Mouse (Mus musculus) heart, postnatal 14 days (tissue): ENCODE data around the gene Gm44596. TPM values are rescaled to one million over a fixed set of nuclear protein-coding genes. Genes with fewer than 3 reads are reported as not detected.

Experiments used
- DNase-seq, 2 experiments: peaks; one replicate each; pipeline ENCODE4 v3.0.0; 2021 to 2022
- intact Hi-C: fragments of 180-260 bp; cut with DNase I; formaldehyde crosslinking; loops from one replicate; pipeline ENCODE4 v1.15.1; 2025
- total RNA-seq, 2 experiments: library from RNA; stranded (reverse); gene quantifications; 2 replicates each; pipeline ENCODE4 v1.2.3; 2021

Gm44596 gene
- total RNA-seq, 2 experiments from 2014 or later = not detected

DNA sequence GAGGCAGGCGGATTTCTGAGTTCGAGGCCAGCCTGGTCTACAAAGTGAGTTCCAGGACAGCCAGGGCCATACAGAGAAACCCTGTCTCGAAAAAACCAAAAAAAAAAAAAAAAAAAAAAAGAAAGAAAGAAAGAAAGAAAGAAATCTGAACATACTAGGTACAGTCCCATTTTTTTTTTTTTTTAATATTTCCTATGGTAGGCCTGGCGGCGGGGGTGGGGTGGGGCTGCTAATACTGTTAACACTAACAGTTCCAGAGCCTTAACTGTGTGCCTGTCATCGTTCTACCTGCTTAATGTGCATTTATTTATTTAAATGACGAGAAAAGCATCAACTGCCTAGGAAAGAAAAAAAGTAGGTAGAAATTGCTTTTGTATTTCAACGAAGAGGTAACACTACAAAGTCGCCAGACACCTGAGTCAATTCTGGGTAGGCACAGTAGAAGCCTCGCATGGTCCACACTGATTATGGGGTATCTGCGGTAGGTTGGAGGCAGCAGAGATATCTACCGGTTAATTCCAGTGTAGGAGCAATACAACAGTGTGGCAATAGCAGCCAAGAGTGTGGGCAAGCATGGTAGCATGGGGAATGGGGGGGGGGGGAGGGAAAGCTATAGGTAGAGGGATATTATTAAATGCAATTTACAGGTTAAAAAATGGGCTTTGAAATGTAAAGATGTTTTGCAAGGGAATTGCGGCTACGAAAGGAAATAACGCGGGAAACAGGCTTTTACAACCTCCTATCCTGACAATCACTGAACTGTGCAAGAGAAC lies 48.4 kb downstream of the Gm44596 start:
- intact Hi-C loops = no loop called here
- DNase-seq = no peak

DNA sequence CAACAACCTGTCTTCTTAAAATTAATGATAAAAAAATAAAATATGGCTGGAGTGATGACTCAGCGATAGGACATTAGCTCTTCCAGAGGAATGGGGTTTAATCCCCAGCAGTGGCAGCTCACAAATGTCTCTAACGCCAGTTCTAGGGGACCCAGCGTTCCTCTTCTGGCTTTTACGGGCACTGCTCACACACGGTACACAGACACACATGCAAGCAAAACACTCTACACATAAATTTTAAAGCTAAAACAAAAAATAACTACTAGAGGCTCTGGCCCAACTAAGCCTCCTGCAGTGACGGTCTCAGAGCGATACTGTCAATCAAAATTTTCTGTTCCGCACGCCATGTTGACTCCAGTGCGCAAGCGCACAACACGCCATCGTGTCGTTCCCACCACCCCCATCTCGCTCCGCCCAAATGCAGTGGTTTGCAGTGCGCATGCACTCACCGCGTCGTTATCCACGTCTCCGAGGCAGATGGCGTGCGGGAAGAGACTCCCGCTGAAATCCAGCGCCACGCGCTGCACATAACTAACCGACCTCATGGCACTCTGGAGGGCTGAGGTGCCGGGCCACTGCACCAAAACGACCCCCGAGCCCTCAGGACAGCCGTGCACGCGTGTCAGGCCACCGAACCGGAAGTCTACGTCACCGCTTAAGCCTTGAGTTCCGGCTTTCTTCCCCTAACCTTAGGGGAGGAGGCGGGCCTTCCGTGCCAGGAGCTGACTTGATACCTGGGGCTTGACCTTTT lies 49.1 kb downstream of the Gm44596 start, which contains the start of gene Itfg2:
Itfg2 (minus strand) TSS at position 663 of the 751 bp plus-strand sequence.
- intact Hi-C loops = no loop called here
- peak; percentile 94 to 95 for DNase-seq

GRCm38 (mm10) chr6:128425046-128425445 lies 49.7 kb downstream of the Gm44596 start:
- intact Hi-C loops = no loop called here
- no peak for DNase-seq

GRCm38 (mm10) chr6:128427571-128427970 lies 52.3 kb downstream of the Gm44596 start:
- intact Hi-C loops = no loop called here

DNA sequence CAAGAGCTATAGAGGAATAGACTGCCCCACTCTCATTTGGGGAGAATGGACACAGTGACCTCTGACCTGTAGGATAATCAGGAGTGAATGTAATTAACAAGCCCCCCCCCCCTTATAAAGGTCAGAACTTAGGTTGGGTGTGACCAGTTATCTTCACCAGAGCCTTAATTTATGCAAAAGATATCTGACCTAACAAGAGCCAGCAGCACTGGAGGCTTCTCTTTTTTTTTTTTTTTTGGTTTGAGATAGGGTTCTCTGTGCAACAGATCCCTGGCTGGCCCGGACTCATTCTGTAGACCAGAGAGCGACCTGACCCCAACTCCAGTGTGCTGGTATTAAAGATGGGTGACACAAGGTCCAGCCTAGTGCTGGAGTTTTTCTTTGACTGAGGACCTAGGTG lies 54.0 kb downstream of the Gm44596 start:
- intact Hi-C loops = no loop called here
- DNase-seq = no peak

More at GRCm38 (mm10) chr6:128427571-128427970, 52.3 kb downstream of the Gm44596 start:
- no peak for DNase-seq

DNA sequence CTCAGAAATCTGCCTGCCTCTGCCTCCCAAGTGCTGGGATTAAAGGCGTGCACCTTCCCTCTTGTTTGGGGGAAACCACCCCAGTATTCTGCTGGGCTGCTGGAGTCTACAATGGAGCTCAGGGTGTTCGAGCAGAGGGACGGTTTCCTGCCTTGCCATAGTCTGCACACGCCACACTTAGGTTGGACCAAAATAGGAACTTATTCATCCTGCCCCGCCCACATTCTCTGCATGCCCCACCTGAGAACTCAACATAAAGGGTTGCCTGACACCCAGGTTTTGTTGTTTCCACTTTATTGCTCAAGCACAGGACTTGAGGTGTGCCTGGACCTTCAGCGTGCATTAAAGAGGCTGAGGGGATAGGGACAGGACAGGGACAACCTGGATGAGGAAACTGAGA lies 54.5 kb downstream of the Gm44596 start:
- DNase-seq = no peak
- intact Hi-C loops = no loop called here

DNA sequence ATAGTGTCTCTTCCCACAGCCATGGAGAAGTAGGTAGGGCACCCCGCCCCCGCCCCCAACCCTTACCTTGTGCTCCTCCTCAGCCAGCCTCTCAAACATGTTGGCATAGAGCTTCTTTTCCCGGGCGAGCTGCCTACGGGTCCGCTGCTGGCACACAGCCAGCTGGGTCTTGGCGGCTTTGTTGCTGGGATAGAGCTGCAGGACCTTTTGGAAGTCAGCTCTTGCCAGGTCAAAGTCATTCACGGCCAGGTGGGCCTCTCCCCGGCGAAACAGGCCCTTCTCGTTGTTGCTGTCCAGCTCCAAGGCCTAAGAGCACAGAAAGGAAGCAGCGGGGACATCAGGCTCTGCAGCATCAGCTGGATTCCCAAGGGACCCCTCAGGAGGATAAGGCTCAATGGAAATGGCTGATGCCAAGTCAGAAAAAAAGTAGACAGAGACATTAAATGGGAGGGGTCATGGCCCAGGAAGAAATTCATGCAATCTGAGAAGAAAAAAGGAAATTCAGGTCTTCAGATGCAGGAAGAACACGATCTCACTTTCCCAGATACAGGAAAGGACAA lies 57.1 kb downstream of the Gm44596 start:
- intact Hi-C loops = no loop called here

DNA sequence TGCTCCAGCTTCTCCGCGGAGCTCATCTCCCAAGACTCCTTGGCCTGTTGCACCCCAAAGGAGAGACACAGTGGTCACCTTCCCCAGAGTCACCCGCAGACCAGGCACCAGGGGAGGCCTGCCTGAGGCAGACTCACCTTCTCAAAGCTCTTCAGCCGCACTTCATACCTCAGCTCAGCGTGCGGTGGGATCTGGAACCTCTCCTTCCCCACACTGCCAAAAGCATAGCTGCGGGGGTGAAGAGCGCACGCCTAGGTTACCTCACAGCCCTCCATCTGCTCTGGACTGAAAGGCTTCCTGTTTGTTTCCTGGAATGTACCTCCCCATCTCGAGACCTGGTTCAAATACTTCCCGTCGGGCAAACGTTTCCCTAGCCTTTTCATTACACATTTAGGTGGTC lies 58.3 kb downstream of the Gm44596 start:
- intact Hi-C loops = no loop called here
- DNase-seq = no peak

More for the DNA sequence above, 57.1 kb downstream of the Gm44596 start:
- peak; percentile 64 to 68 for DNase-seq

DNA sequence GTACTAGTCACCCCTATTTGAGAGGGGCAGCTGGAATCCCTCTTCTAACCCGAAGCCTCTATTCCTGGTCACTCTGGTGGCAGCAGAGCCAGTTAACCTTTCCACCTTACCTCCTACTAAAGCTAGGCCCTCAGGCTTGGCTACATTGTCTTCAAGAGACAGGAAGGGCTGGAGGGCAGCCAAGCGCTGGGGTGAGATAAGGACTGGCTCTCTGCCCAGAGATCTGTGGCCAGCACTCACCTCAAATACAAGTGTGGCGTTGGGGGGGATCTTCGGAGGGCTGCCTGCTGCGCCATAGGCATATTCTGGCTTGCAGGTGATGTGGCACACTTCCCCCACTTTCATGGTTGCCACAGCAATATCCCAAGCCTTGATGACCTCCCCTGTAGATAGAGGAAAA lies 60.2 kb downstream of the Gm44596 start:
- DNase-seq = peak; percentile 87 to 88
- intact Hi-C loops = no loop called here

- DNase-seq = no peak
- intact Hi-C loops = no loop called here
These were observed 61.2 kb downstream of the Gm44596 start for GRCm38 (mm10) chr6:128436356-128437005.

DNA sequence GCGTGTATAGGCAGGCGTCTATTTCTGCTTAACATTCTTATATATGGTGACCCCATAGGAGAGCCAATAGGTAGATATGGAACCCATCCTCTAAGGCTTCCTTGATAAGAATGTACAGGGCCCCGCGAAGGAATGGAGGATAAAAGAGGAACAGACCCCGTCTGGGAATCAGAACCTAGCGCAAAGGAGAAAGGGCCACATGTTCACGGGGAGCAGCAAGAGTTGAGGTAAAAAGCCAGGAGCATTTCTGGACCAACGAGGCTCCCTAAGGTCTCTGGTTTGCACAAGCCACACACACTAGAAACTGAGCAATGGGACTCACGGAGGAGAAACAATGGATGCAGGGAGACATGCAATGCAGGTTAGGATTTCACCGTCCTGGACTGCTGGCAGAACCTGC lies 62.0 kb downstream of the Gm44596 start:
- intact Hi-C loops = no loop called here
- DNase-seq = no peak

- intact Hi-C loops = no loop called here
- DNase-seq = peak; percentile 67 to 73
These were observed 62.5 kb downstream of the Gm44596 start for GRCm38 (mm10) chr6:128437731-128438316.

DNA sequence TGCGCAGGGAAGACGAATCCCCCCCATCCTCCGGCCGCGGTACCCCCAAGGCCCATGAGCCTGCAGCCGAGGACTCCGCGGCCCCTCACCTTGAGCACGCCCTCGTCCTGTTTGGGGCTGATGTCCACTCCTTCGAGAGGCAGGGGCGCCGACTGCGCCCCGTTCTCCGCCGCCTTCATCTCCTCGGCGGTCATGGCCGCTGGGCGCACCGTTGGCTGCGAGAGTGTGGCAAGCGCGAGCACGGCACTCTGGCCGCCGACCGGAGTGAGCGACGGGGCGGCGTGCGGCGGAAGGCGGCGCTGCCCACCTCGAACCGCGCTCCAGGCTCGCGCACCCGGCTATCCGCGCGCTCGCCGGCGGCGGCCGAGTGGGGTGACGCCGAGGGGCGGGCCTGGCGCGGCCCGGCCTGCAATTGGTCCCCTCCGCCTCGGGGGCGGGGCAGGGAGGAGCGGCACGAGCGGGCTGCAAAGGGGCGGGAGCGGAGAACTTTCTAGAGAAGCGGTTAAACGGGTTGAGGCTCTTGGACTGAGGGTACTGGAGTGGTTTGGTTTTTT lies 63.1 kb downstream of the Gm44596 start, which contains the start of gene Fkbp4:
Fkbp4 (minus strand) TSS at position 361 of the 554 bp plus-strand sequence.
- DNase-seq = peak; percentile 96 to 97
- intact Hi-C loops = no loop called here

GRCm38 (mm10) chr6:128438871-128439341 lies 63.6 kb downstream of the Gm44596 start:
- DNase-seq = no peak
- intact Hi-C loops = no loop called here

DNA sequence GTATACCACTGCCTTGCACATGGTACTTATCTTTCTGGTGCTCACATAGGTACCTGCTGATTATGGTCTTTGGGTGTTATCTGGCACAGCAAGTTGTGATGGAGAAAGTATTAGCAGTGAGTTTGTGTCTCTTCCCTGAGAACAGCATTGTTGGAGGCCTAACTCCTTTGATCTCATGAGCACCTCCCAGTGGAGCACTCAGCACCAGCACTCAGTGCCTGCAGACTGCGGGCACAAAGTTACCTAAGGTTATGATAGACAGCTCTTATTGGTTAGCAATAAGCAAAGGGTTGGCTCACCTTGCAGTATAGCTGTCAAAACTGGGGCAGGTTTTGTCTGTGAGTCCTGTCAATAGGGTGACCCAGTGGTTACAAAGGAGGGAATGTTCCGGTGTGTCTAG lies 64.9 kb downstream of the Gm44596 start:
- intact Hi-C loops = no loop called here

GRCm38 (mm10) chr6:128445761-128446535 lies 70.6 kb downstream of the Gm44596 start:
- DNase-seq = peak; percentile 55 to 73
- intact Hi-C loops = loop anchor here (1.0 kb wide), 1 partner anchor 33 kb away; no protein-coding TSS in a partner anchor

More for the DNA sequence above, 64.9 kb downstream of the Gm44596 start:
- no peak for DNase-seq

DNA sequence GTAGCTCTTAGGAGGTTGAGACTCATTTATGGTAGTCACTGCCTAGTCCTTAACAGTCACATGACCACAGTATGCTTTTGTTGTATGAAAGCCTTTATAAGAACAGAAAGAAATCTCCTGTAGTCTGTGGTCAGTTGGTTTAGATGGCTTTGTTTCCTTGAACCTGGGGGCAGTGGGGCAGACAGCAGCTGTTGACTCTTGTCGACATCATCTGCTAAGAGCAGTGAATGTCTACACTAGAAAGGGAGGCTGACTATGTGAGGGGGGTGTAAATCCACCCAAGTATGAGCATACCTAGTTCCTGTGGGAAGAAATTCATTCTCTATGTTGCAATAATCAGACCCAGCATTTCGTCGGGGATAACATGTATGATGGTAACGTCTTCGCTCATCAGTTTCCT lies 71.8 kb downstream of the Gm44596 start:
- DNase-seq = no peak
- intact Hi-C loops = no loop called here

DNA sequence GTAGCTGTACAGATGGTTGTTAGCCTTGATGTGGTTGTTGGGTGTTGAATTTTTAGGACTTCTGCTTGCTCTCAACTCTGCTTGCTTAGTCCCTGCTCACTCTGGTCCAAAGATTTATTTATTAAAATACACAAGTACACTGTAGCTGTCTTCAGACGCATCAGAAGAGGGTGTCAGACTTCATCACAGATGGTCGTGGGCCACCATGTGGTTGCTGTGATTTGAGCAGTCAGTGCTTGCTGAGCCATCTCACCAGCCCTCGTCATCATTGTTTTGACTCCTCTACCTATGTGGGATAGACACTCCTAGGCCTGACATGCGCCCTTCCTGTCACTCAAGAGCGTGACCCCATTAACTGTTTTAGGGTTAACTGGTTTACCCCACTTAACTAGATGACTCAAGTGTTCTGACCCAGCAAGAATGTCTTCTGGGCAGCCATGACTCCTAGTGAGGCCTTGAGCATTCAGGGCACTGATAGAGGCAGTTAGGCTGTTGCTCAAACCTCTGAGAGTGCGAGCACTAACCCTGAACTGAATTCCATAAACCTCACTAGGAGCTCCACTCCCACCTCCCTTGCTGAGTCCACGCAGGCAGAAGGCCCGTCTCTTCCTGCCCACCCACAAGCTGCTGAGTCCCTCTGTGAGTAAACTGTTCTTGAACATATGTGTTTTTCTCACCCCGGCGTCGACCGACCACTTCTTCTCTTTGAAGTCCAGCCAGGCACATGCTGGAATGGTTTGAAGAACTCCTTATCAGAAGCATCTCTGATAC lies 80.7 kb downstream of the Gm44596 start:
- intact Hi-C loops = no loop called here
- no peak for DNase-seq
